Mouse (Mus musculus): ENCODE measurements around the gene Gm29776. TPM values are rescaled to one million over a fixed set of nuclear protein-coding genes. Genes with fewer than 3 reads are reported as not detected.

Gm29776 gene
- total and polyA plus RNA-seq, 3 experiments, result not detected

DNA sequence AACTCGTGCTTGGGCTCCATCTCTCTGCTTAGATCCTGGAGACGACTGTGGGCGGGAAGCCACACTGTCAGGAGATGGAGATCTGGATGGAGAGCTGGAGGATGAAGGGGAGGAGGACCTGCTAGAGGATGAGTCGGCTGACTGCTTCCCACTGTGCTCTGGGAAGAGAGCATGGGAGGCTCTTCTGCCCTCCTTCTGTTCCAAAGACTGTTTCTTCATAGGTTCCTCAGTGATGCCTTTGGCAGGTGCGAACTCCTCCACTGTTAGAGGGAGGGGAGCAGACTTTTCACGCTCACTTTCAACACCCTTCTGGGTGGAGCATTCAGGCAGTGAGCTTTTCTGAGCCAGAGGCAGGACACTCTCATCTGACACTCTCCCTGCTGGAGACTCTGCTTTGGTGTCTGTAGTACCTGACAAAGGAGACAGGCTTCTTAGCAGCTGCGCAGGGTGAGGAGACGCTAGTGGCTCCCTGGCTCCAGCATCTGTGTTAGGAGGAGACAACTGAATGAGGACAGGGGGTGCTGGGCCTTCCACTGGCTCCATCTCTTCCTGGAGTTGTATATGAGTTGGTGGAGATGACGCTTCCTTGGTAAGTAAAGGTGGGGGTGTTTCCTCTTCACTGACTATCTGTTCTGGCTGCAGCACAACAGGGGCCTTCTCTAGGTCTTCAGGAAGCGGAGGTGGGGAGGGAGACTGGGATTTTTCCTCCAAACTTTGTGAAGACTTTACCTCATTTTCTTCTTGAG lies 34.0 kb downstream of the Gm29776 start:
- peaks cover 73 to 94% of the 10 kb centered on the region in 2 experiments for H3K36me3 ChIP-seq (replicated peaks in 1 of 2; ENCODE audit: control insufficient read depth in 1 of 2, insufficient read depth in 1 of 2, low read length in 1 of 2)
- no peak overlapping the region for H3K4me3 ChIP-seq (replicated peaks in 1 of 3; ENCODE audit: low read depth in 2 of 3, low read length in 2 of 3, poor library complexity in 1 of 3)
- H3K9me3 ChIP-seq (replicated peaks; ENCODE audit: low read length), result no peaks in the 10 kb centered on the region
- dilution Hi-C loops (cut with MboI; ENCODE audit: extremely low pct_ligation_motif_present, extremely low pct_unique_long_range_greater_than_20kb, low sequenced_read_pairs) (no loop called here), in situ Hi-C loops (cut with MboI; ENCODE audit: low pct_ligation_motif_present, low pct_unique_long_range_greater_than_20kb, low sequenced_read_pairs) (no loop called here)
- H3K9ac ChIP-seq (ENCODE audit: insufficient read depth, low read depth), result no peak overlapping the region
- no peak for TF ChIP-seq NELFE (IDR thresholded peaks at IDR 0.05; ENCODE audit: low read depth, low read length)
- TF ChIP-seq EP300 (IDR thresholded peaks at IDR 0.05; ENCODE audit: low read length), result no peak
- no peak for TF ChIP-seq MAX (IDR thresholded peaks at IDR 0.05; ENCODE audit: low read length)
- no peak for TF ChIP-seq GABPA (IDR thresholded peaks at IDR 0.05; ENCODE audit: insufficient replicate concordance, low read depth, low read length)
- no peak for TF ChIP-seq ELF1 (IDR thresholded peaks at IDR 0.05; ENCODE audit: low read depth, low read length)
- TF ChIP-seq USF2 (conservative IDR thresholded peaks at IDR 0.05; ENCODE audit: low read depth, low read length), result no peak
- no peak for TF ChIP-seq SIN3A (IDR thresholded peaks at IDR 0.05; ENCODE audit: low read length)
- no peak for TF ChIP-seq RCOR1 (conservative IDR thresholded peaks at IDR 0.05; ENCODE audit: low read depth, low read length)
- TF ChIP-seq SMC3 (IDR thresholded peaks at IDR 0.05; ENCODE audit: low read depth, low read length), result no peak
- no peak for TF ChIP-seq USF1 (IDR thresholded peaks at IDR 0.05; ENCODE audit: low read depth, low read length)
- TF ChIP-seq RAD21 (IDR thresholded peaks at IDR 0.05; ENCODE audit: low read depth, low read length), result no peak
- H3K79me2 ChIP-seq (replicated peaks; ENCODE audit: control insufficient read depth, extremely low read depth, insufficient read depth, poor library complexity, severe bottlenecking), result no peaks in the 10 kb centered on the region; the same call in none of the 2 replicates
- H3K4me1 ChIP-seq (ENCODE audit: control insufficient read depth in 1 of 2, insufficient read depth in 2 of 2), result no peaks in the 10 kb centered on the region
- H3K27me3 ChIP-seq (replicated peaks), result no peaks in the 10 kb centered on the region
- no peak overlapping the region for H3K27ac ChIP-seq (ENCODE audit: insufficient read depth, low read depth)
- DNase-seq (ENCODE audit: extremely low read depth), result no peak
- H3K4me2 ChIP-seq (ENCODE audit: insufficient read depth, low read depth, poor library complexity, severe bottlenecking), result no peak overlapping the region

DNA sequence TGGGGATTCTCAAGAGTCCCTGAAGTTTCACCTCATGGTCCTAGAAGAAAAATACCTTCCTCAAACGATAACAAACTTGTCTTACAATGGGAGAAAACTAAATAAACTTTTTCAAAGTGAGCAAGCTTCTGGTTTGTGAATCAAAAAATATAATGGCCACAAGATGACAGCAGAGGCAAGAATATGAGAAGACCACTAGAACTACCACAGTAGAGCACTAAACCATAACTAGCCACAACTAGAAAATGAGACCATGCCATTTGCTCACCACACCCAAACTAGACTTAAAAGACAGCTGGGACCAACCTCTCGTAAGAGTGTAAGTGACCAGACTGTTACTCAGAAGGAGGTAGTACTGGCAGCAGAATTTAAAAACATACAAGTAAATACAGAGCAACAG lies 38.6 kb downstream of the Gm29776 start:
- no peak overlapping the region for H3K9ac ChIP-seq (ENCODE audit: insufficient read depth, low read depth)
- H3K79me2 ChIP-seq (replicated peaks; ENCODE audit: control insufficient read depth, extremely low read depth, insufficient read depth, poor library complexity, severe bottlenecking), result no peaks in the 10 kb centered on the region
- dilution Hi-C loops (cut with MboI; ENCODE audit: extremely low pct_ligation_motif_present, extremely low pct_unique_long_range_greater_than_20kb, low sequenced_read_pairs), result no loop called here
- H3K4me2 ChIP-seq (ENCODE audit: insufficient read depth, low read depth, poor library complexity, severe bottlenecking), result no peak overlapping the region
- no peaks in the 10 kb centered on the region for H3K4me1 ChIP-seq (ENCODE audit: control insufficient read depth in 1 of 2, insufficient read depth in 2 of 2)
- no peaks in the 10 kb centered on the region for H3K27me3 ChIP-seq (replicated peaks)
- peaks cover 72 to 95% of the 10 kb centered on the region in 2 experiments for H3K36me3 ChIP-seq (replicated peaks in 1 of 2; ENCODE audit: control insufficient read depth in 1 of 2, insufficient read depth in 1 of 2, low read length in 1 of 2)
- H3K4me3 ChIP-seq (replicated peaks in 1 of 3; ENCODE audit: low read depth in 2 of 3, low read length in 2 of 3, poor library complexity in 1 of 3), result no peak overlapping the region
- H3K9me3 ChIP-seq (replicated peaks; ENCODE audit: low read length), result no peaks in the 10 kb centered on the region
- no peak for DNase-seq (ENCODE audit: extremely low read depth)
- no peak overlapping the region for H3K27ac ChIP-seq (ENCODE audit: insufficient read depth, low read depth)
- in situ Hi-C loops (cut with MboI; ENCODE audit: low pct_ligation_motif_present, low pct_unique_long_range_greater_than_20kb, low sequenced_read_pairs), result no loop called here
- TF ChIP-seq ETS1 (conservative IDR thresholded peaks at IDR 0.05; ENCODE audit: low read depth, low read length), result no peak
- TF ChIP-seq MEF2A (IDR thresholded peaks at IDR 0.05; ENCODE audit: borderline replicate concordance, low read depth, low read length), result no peak
- TF ChIP-seq RAD21 (IDR thresholded peaks at IDR 0.05; ENCODE audit: low read depth, low read length), result no peak
- no peak for TF ChIP-seq ZMIZ1 (IDR thresholded peaks at IDR 0.05; ENCODE audit: low read depth, low read length)
- no peak for TF ChIP-seq ZC3H11A (IDR thresholded peaks at IDR 0.05; ENCODE audit: low read depth, low read length)
- TF ChIP-seq E2F4 (IDR thresholded peaks at IDR 0.05; ENCODE audit: insufficient replicate concordance, low read depth, low read length), result no peak
- TF ChIP-seq USF1 (IDR thresholded peaks at IDR 0.05; ENCODE audit: low read depth, low read length), result no peak
- TF ChIP-seq KAT2A (IDR thresholded peaks at IDR 0.05; ENCODE audit: insufficient replicate concordance, low read length), result no peak
- TF ChIP-seq IRF4 (IDR thresholded peaks at IDR 0.05; ENCODE audit: low read depth, low read length), result no peak
